Mouse (Mus musculus): ENCODE results near the gene Gba2. TPM values are rescaled to one million over a fixed set of nuclear protein-coding genes. Genes with fewer than 3 reads are reported as not detected.

The Gba2 gene
- polyA plus RNA-seq, 1 experiment from 2014 or later, result 14.4 TPM

DNA sequence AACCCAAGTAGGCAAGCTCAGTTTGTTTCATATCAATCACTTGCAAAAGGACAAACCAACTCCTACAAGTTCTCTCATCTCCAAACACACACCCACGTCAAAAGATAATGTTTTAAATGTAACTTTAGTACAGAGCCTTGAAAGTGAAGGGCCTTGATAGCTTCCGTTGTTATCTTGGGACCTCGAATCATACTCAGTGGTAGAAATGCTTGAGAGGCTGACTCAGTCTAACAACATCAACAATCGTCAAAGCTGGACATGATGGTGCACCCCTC is 15.1 kb downstream of the Gba2 start:
- 59% methylated on average over 4 of the region's 4 CpGs for WGBS
- Histone ChIP-seq H3K27ac (ENCODE audit: low read length) (peak overlapping the region; percentile 99; the same call in 1 of the 2 replicates), H3K27me3 (replicated peaks; ENCODE audit: insufficient read depth, low read length) (no peaks in the 10 kb centered on the region), H3K9ac (replicated peaks; ENCODE audit: low read depth) (peak overlapping the region; percentile 93), H3K9me3 (ENCODE audit: low read length) (no peaks in the 10 kb centered on the region), H3K36me3 (ENCODE audit: insufficient read depth, low read length) (peaks cover 40% of the 10 kb centered on the region), H3K4me3 (ENCODE audit: low read depth, low read length) (peak overlapping the region; percentile 80), H3K4me2 (replicated peaks; ENCODE audit: low read depth, low read length) (peak overlapping the region; percentile 67), H3K4me1 (ENCODE audit: insufficient read depth, low read depth, low read length) (peaks cover 27% of the 10 kb centered on the region)
- TF ChIP-seq EP300 (IDR thresholded peaks at IDR 0.05), result no peak
- TF ChIP-seq CTCF (IDR thresholded peaks at IDR 0.05), result no peak
- DNase-seq (ENCODE audit: low spot score) (no peak), ATAC-seq (no peak)

- peak overlapping the region; percentile 99 for H3K27ac ChIP-seq (ENCODE audit: low read length)
- DNase-seq (ENCODE audit: low spot score) (peak; percentile 72), ATAC-seq (no peak; the same call in 1 of the 2 replicates)
- H3K9ac ChIP-seq (replicated peaks; ENCODE audit: low read depth), result peak overlapping the region; percentile 93
- TF ChIP-seq EP300 (IDR thresholded peaks at IDR 0.05) (no peak; the same call in 1 of the 2 replicates), CTCF (IDR thresholded peaks at IDR 0.05) (no peak)
- H3K4me2 ChIP-seq (replicated peaks; ENCODE audit: low read depth, low read length), result peak overlapping the region; percentile 67
- H3K36me3 ChIP-seq (ENCODE audit: insufficient read depth, low read length), result peaks cover 35% of the 10 kb centered on the region
- 4% methylated on average over 22 of the region's 22 CpGs for WGBS
- peaks cover 32% of the 10 kb centered on the region for H3K4me1 ChIP-seq (ENCODE audit: insufficient read depth, low read depth, low read length)
- peak overlapping the region; percentile 80 for H3K4me3 ChIP-seq (ENCODE audit: low read depth, low read length)
- no peaks in the 10 kb centered on the region for H3K9me3 ChIP-seq (ENCODE audit: low read length)
- H3K27me3 ChIP-seq (replicated peaks; ENCODE audit: insufficient read depth, low read length), result no peaks in the 10 kb centered on the region
Observed at GRCm38 (mm10) chr4:43562769-43563600, 15.7 kb downstream of the Gba2 start.

GRCm38 (mm10) chr4:43561997-43562768 is 16.5 kb downstream of the Gba2 start, which contains the start of the genes Creb3 and Tln1:
TSS of gene Creb3 (plus strand) at chr4:43562332.
TSS of gene Tln1 (minus strand) at chr4:43562691.
- under 1% methylated on average over 62 of the region's 62 CpGs for WGBS
- H3K4me1 ChIP-seq (ENCODE audit: insufficient read depth, low read depth, low read length), result peaks cover 39% of the 10 kb centered on the region
- peaks cover 27% of the 10 kb centered on the region for H3K36me3 ChIP-seq (ENCODE audit: insufficient read depth, low read length)
- no peaks in the 10 kb centered on the region for H3K9me3 ChIP-seq (ENCODE audit: low read length)
- peak within 1 kb of the TSS; percentile 80 for H3K4me3 ChIP-seq (ENCODE audit: low read depth, low read length)
- ATAC-seq (peak; percentile 88), DNase-seq (ENCODE audit: low spot score) (peak; percentile 98)
- peak within 1 kb of the TSS; percentile 93 for H3K9ac ChIP-seq (replicated peaks; ENCODE audit: low read depth)
- H3K4me2 ChIP-seq (replicated peaks; ENCODE audit: low read depth, low read length), result peak within 1 kb of the TSS; percentile 67
- TF ChIP-seq EP300 (IDR thresholded peaks at IDR 0.05), result peak; percentile 73; the same call in 1 of the 2 replicates
- TF ChIP-seq CTCF (IDR thresholded peaks at IDR 0.05), result peak; percentile 41
- H3K27ac ChIP-seq (ENCODE audit: low read length), result peak within 1 kb of the TSS; percentile 99
- no peaks in the 10 kb centered on the region for H3K27me3 ChIP-seq (replicated peaks; ENCODE audit: insufficient read depth, low read length)

GRCm38 (mm10) chr4:43561436-43561996 is 17.2 kb downstream of the Gba2 start:
- TF ChIP-seq EP300 (IDR thresholded peaks at IDR 0.05) (peak; percentile 23; the same call in 1 of the 2 replicates), CTCF (IDR thresholded peaks at IDR 0.05) (no peak)
- Histone ChIP-seq H3K27me3 (replicated peaks; ENCODE audit: insufficient read depth, low read length) (no peaks in the 10 kb centered on the region), H3K4me1 (ENCODE audit: insufficient read depth, low read depth, low read length) (peaks cover 39% of the 10 kb centered on the region), H3K4me2 (replicated peaks; ENCODE audit: low read depth, low read length) (peak overlapping the region; percentile 67), H3K36me3 (ENCODE audit: insufficient read depth, low read length) (peaks cover 20% of the 10 kb centered on the region), H3K9me3 (ENCODE audit: low read length) (no peaks in the 10 kb centered on the region), H3K4me3 (ENCODE audit: low read depth, low read length) (peak overlapping the region; percentile 80), H3K9ac (replicated peaks; ENCODE audit: low read depth) (peak overlapping the region; percentile 93), H3K27ac (ENCODE audit: low read length) (peak overlapping the region; percentile 99)
- ATAC-seq, result no peak
- under 1% methylated on average over 16 of the region's 16 CpGs for WGBS
- no peak for DNase-seq (ENCODE audit: low spot score)

DNA sequence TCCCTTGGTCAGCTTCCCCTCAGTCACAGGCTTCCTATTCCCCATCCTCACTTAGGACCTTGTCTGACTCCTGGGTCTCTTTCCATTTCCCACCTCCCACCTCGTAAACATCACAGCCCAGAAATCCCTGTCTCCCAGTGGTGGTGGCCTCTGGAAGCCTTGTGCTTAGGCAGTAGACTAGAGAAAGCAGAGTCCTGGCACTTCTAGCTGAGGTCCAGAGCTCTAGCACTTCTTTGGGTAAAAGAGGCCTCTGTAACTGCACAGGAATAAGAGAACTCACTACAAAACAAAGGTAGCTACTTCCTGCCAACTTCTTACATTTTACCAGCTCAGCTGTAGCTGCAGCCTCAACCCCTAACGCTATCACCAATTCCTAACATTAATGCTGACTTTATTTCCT is 17.7 kb downstream of the Gba2 start:
- H3K36me3 ChIP-seq (ENCODE audit: insufficient read depth, low read length), result peaks cover 17% of the 10 kb centered on the region
- peak overlapping the region; percentile 93 for H3K9ac ChIP-seq (replicated peaks; ENCODE audit: low read depth)
- no peaks in the 10 kb centered on the region for H3K9me3 ChIP-seq (ENCODE audit: low read length)
- ATAC-seq, result no peak
- no peak for TF ChIP-seq CTCF (IDR thresholded peaks at IDR 0.05)
- no peak for TF ChIP-seq EP300 (IDR thresholded peaks at IDR 0.05)
- peak overlapping the region; percentile 67 for H3K4me2 ChIP-seq (replicated peaks; ENCODE audit: low read depth, low read length)
- H3K4me1 ChIP-seq (ENCODE audit: insufficient read depth, low read depth, low read length), result peaks cover 39% of the 10 kb centered on the region
- WGBS, result 8% methylated on average over 2 of the region's 2 CpGs
- DNase-seq (ENCODE audit: low spot score), result peak; percentile 25
- peak overlapping the region; percentile 80 for H3K4me3 ChIP-seq (ENCODE audit: low read depth, low read length)
- peak overlapping the region; percentile 99 for H3K27ac ChIP-seq (ENCODE audit: low read length)
- H3K27me3 ChIP-seq (replicated peaks; ENCODE audit: insufficient read depth, low read length), result no peaks in the 10 kb centered on the region

GRCm38 (mm10) chr4:43560243-43560611 is 18.4 kb downstream of the Gba2 start:
- WGBS, result 7% methylated on average over 6 of the region's 6 CpGs
- Histone ChIP-seq H3K4me1 (ENCODE audit: insufficient read depth, low read depth, low read length) (peaks cover 39% of the 10 kb centered on the region), H3K4me3 (ENCODE audit: low read depth, low read length) (peak overlapping the region; percentile 80), H3K9ac (replicated peaks; ENCODE audit: low read depth) (peak overlapping the region; percentile 93; the same call in 1 of the 2 replicates), H3K9me3 (ENCODE audit: low read length) (no peaks in the 10 kb centered on the region), H3K27me3 (replicated peaks; ENCODE audit: insufficient read depth, low read length) (no peaks in the 10 kb centered on the region), H3K27ac (ENCODE audit: low read length) (peak overlapping the region; percentile 99), H3K4me2 (replicated peaks; ENCODE audit: low read depth, low read length) (peak overlapping the region; percentile 67), H3K36me3 (ENCODE audit: insufficient read depth, low read length) (peaks cover 17% of the 10 kb centered on the region)
- no peak for TF ChIP-seq CTCF (IDR thresholded peaks at IDR 0.05)
- no peak for TF ChIP-seq EP300 (IDR thresholded peaks at IDR 0.05)
- DNase-seq (ENCODE audit: low spot score) (peak; percentile 90), ATAC-seq (no peak)

All from lung, postnatal 0 days (tissue).